Mouse (Mus musculus): Measurements from ENCODE around the gene Ppbp. TPM values are rescaled to one million over a fixed set of nuclear protein-coding genes. Genes with fewer than 3 reads are reported as not detected.

Ppbp gene
- total RNA-seq (2014; fragmentation: Nextera tagmentation) = not detected in 2 replicates
- 0.80 TPM in 1 of 2 replicates, not detected in the other for total RNA-seq (2017)

GRCm38 (mm10) chr5:90768218-90768617 lies at the start of gene Ppbp:
Ppbp (plus strand) TSS chr5:90768518.
- no peak for ATAC-seq (replicated peaks; ENCODE audit: low FRiP score, low TSS enrichment, poor library complexity, severe bottlenecking)

- peak; percentile 98 for ATAC-seq (replicated peaks; ENCODE audit: low FRiP score, low TSS enrichment, poor library complexity, severe bottlenecking)
Observed at GRCm38 (mm10) chr5:90722656-90723055, 45.7 kb upstream of the Ppbp start.

- no peak for ATAC-seq (replicated peaks; ENCODE audit: low FRiP score, low TSS enrichment, poor library complexity, severe bottlenecking)
Observed at GRCm38 (mm10) chr5:90728254-90728653, 40.1 kb upstream of the Ppbp start.

GRCm38 (mm10) chr5:90731480-90731879 lies 36.8 kb upstream of the Ppbp start:
- no peak for ATAC-seq (replicated peaks; ENCODE audit: low FRiP score, low TSS enrichment, poor library complexity, severe bottlenecking)

- peak; percentile 92 for ATAC-seq (replicated peaks; ENCODE audit: low FRiP score, low TSS enrichment, poor library complexity, severe bottlenecking)
Observed at GRCm38 (mm10) chr5:90742029-90742428, 26.3 kb upstream of the Ppbp start.

- ATAC-seq (replicated peaks; ENCODE audit: low FRiP score, low TSS enrichment, poor library complexity, severe bottlenecking) = no peak
Observed at GRCm38 (mm10) chr5:90753934-90754333, 14.4 kb upstream of the Ppbp start.

GRCm38 (mm10) chr5:90758020-90758605 lies 10.2 kb upstream of the Ppbp start:
- ATAC-seq (replicated peaks; ENCODE audit: low FRiP score, low TSS enrichment, poor library complexity, severe bottlenecking) = peak; percentile 68

- peak; percentile 16 for ATAC-seq (replicated peaks; ENCODE audit: low FRiP score, low TSS enrichment, poor library complexity, severe bottlenecking)
Observed at GRCm38 (mm10) chr5:90759077-90760065, 8.9 kb upstream of the Ppbp start, which contains the start of gene Cxcl5. Cxcl5 (plus strand) TSS chr5:90759360.

- ATAC-seq (replicated peaks; ENCODE audit: low FRiP score, low TSS enrichment, poor library complexity, severe bottlenecking) = no peak
Observed at GRCm38 (mm10) chr5:90760303-90760702, 8.0 kb upstream of the Ppbp start.

GRCm38 (mm10) chr5:90760844-90761243 lies 7.5 kb upstream of the Ppbp start:
- no peak for ATAC-seq (replicated peaks; ENCODE audit: low FRiP score, low TSS enrichment, poor library complexity, severe bottlenecking)

- no peak for ATAC-seq (replicated peaks; ENCODE audit: low FRiP score, low TSS enrichment, poor library complexity, severe bottlenecking)
Observed at GRCm38 (mm10) chr5:90761834-90762233, 6.5 kb upstream of the Ppbp start.

- no peak for ATAC-seq (replicated peaks; ENCODE audit: low FRiP score, low TSS enrichment, poor library complexity, severe bottlenecking)
Observed at GRCm38 (mm10) chr5:90763912-90764665, 4.2 kb upstream of the Ppbp start.

GRCm38 (mm10) chr5:90765821-90766606 lies 2.3 kb upstream of the Ppbp start:
- ATAC-seq (replicated peaks; ENCODE audit: low FRiP score, low TSS enrichment, poor library complexity, severe bottlenecking) = peak; percentile 54

- ATAC-seq (replicated peaks; ENCODE audit: low FRiP score, low TSS enrichment, poor library complexity, severe bottlenecking) = no peak
Observed at GRCm38 (mm10) chr5:90771369-90771768, 3.1 kb downstream of the Ppbp start.

- peak; percentile 48 for ATAC-seq (replicated peaks; ENCODE audit: low FRiP score, low TSS enrichment, poor library complexity, severe bottlenecking)
Observed at GRCm38 (mm10) chr5:90771880-90772653, 3.7 kb downstream of the Ppbp start, which contains the start of gene Pf4. Pf4 (plus strand) TSS chr5:90772435.

GRCm38 (mm10) chr5:90775562-90775961 lies 7.2 kb downstream of the Ppbp start:
- ATAC-seq (replicated peaks; ENCODE audit: low FRiP score, low TSS enrichment, poor library complexity, severe bottlenecking) = peak; percentile 90

GRCm38 (mm10) chr5:90777621-90778020 lies 9.3 kb downstream of the Ppbp start:
- no peak for ATAC-seq (replicated peaks; ENCODE audit: low FRiP score, low TSS enrichment, poor library complexity, severe bottlenecking)

- ATAC-seq (replicated peaks; ENCODE audit: low FRiP score, low TSS enrichment, poor library complexity, severe bottlenecking) = no peak
Observed at GRCm38 (mm10) chr5:90778856-90779255, 10.5 kb downstream of the Ppbp start.
